Mouse (Mus musculus): Measurements from ENCODE around the gene Lzts2. TPM values are rescaled to one million over a fixed set of nuclear protein-coding genes. Genes with fewer than 3 reads are reported as not detected.
"Not testable (repeated sequence)": the region's sequence is repeated elsewhere in the genome, so short reads cannot be mapped to it uniquely, and the experiment has no call there.

The Lzts2 gene
- polyA plus RNA-seq, 1 experiment from 2014 or later: 52.1 TPM

- Histone ChIP-seq H3K4me3 (ENCODE audit: low read depth, low read length) (no peak overlapping the region), H3K9ac (ENCODE audit: low read length) (no peak overlapping the region), H3K4me2 (ENCODE audit: low read length) (no peak overlapping the region), H3K36me3 (ENCODE audit: control insufficient read depth, insufficient read depth, low read length) (peaks cover 12% of the 10 kb centered on the region), H3K4me1 (replicated peaks; ENCODE audit: control insufficient read depth, insufficient read depth, low read length) (peaks cover 26% of the 10 kb centered on the region), H3K27ac (ENCODE audit: low read depth) (no peak overlapping the region), H3K27me3 (replicated peaks; ENCODE audit: control insufficient read depth, insufficient read depth, low read length) (no peaks in the 10 kb centered on the region), H3K9me3 (ENCODE audit: control insufficient read depth, low read length) (no peaks in the 10 kb centered on the region)
- 50% methylated on average over 17 of the region's 17 CpGs for WGBS
- ATAC-seq (replicated peaks; ENCODE audit: low FRiP score, low TSS enrichment, low read depth) (no peak; the same call in 1 of the 2 replicates), DNase-seq (ENCODE audit: low spot score) (peak; percentile 62)
Observed at GRCm38 (mm10) chr19:45032570-45033332, 18.5 kb downstream of the Lzts2 start.

- no peak overlapping the region for H3K27ac ChIP-seq (ENCODE audit: low read depth)
- DNase-seq (ENCODE audit: low spot score): no peak
- H3K9ac ChIP-seq (ENCODE audit: low read length): no peak overlapping the region
Observed at GRCm38 (mm10) chr19:45036867-45037266, 22.7 kb downstream of the Lzts2 start.

GRCm38 (mm10) chr19:45038198-45038597, 24.0 kb downstream of the Lzts2 start:
- DNase-seq (ENCODE audit: low spot score); H3K4me1 ChIP-seq (replicated peaks; ENCODE audit: control insufficient read depth, insufficient read depth, low read length); H3K27ac ChIP-seq (ENCODE audit: low read depth); H3K4me2 ChIP-seq (ENCODE audit: low read length); H3K9ac ChIP-seq (ENCODE audit: low read length); H3K4me3 ChIP-seq (ENCODE audit: low read depth, low read length); ATAC-seq (replicated peaks; ENCODE audit: low FRiP score, low TSS enrichment, low read depth); H3K9me3 ChIP-seq (ENCODE audit: control insufficient read depth, low read length); H3K36me3 ChIP-seq (ENCODE audit: control insufficient read depth, insufficient read depth, low read length): not testable (repeated sequence)
- H3K27me3 ChIP-seq (replicated peaks; ENCODE audit: control insufficient read depth, insufficient read depth, low read length): peaks cover 10% of the 10 kb centered on the region
- 89% methylated on average over 7 of the region's 7 CpGs for WGBS

More at GRCm38 (mm10) chr19:45036867-45037266, 22.7 kb downstream of the Lzts2 start:
- WGBS: 36% methylated on average over 16 of the region's 16 CpGs
- 0 out of 2 replicates have a peak, but pooled peaks cover 5% of the 10 kb centered on the region for H3K4me1 ChIP-seq (replicated peaks; ENCODE audit: control insufficient read depth, insufficient read depth, low read length)
- ATAC-seq (replicated peaks; ENCODE audit: low FRiP score, low TSS enrichment, low read depth): no peak
- H3K4me2 ChIP-seq (ENCODE audit: low read length): no peak overlapping the region
- H3K4me3 ChIP-seq (ENCODE audit: low read depth, low read length): no peak overlapping the region
- H3K36me3 ChIP-seq (ENCODE audit: control insufficient read depth, insufficient read depth, low read length): no peaks in the 10 kb centered on the region
- no peaks in the 10 kb centered on the region for H3K9me3 ChIP-seq (ENCODE audit: control insufficient read depth, low read length)
- H3K27me3 ChIP-seq (replicated peaks; ENCODE audit: control insufficient read depth, insufficient read depth, low read length): peaks cover 10% of the 10 kb centered on the region

- Histone ChIP-seq H3K4me1 (replicated peaks; ENCODE audit: control insufficient read depth, insufficient read depth, low read length) (no peaks in the 10 kb centered on the region), H3K27me3 (replicated peaks; ENCODE audit: control insufficient read depth, insufficient read depth, low read length) (peaks cover 21% of the 10 kb centered on the region), H3K9ac (ENCODE audit: low read length) (no peak overlapping the region), H3K4me3 (ENCODE audit: low read depth, low read length) (no peak overlapping the region), H3K4me2 (ENCODE audit: low read length) (no peak overlapping the region), H3K36me3 (ENCODE audit: control insufficient read depth, insufficient read depth, low read length) (no peaks in the 10 kb centered on the region), H3K27ac (ENCODE audit: low read depth) (no peak overlapping the region), H3K9me3 (ENCODE audit: control insufficient read depth, low read length) (no peaks in the 10 kb centered on the region)
- ATAC-seq (replicated peaks; ENCODE audit: low FRiP score, low TSS enrichment, low read depth) (no peak), DNase-seq (ENCODE audit: low spot score) (no peak)
- 43% methylated on average over 13 of the region's 13 CpGs for WGBS
Observed at GRCm38 (mm10) chr19:45040214-45040613, 26.0 kb downstream of the Lzts2 start.

GRCm38 (mm10) chr19:45044389-45044927, 30.2 kb downstream of the Lzts2 start:
- Histone ChIP-seq H3K36me3 (ENCODE audit: control insufficient read depth, insufficient read depth, low read length) (no peaks in the 10 kb centered on the region), H3K9ac (ENCODE audit: low read length) (no peak overlapping the region), H3K4me3 (ENCODE audit: low read depth, low read length) (no peak overlapping the region), H3K4me1 (replicated peaks; ENCODE audit: control insufficient read depth, insufficient read depth, low read length) (peaks cover 17% of the 10 kb centered on the region), H3K27ac (ENCODE audit: low read depth) (no peak overlapping the region), H3K4me2 (ENCODE audit: low read length) (no peak overlapping the region), H3K27me3 (replicated peaks; ENCODE audit: control insufficient read depth, insufficient read depth, low read length) (peaks cover 33% of the 10 kb centered on the region), H3K9me3 (ENCODE audit: control insufficient read depth, low read length) (no peaks in the 10 kb centered on the region)
- ATAC-seq (replicated peaks; ENCODE audit: low FRiP score, low TSS enrichment, low read depth): no peak
- no peak for DNase-seq (ENCODE audit: low spot score)
- 62% methylated on average over 11 of the region's 11 CpGs for WGBS

- ATAC-seq (replicated peaks; ENCODE audit: low FRiP score, low TSS enrichment, low read depth) (no peak), DNase-seq (ENCODE audit: low spot score) (no peak)
- H3K4me2 ChIP-seq (ENCODE audit: low read length): no peak overlapping the region
- no peaks in the 10 kb centered on the region for H3K9me3 ChIP-seq (ENCODE audit: control insufficient read depth, low read length)
- peaks cover 27% of the 10 kb centered on the region for H3K27me3 ChIP-seq (replicated peaks; ENCODE audit: control insufficient read depth, insufficient read depth, low read length)
- H3K4me3 ChIP-seq (ENCODE audit: low read depth, low read length): no peak overlapping the region
- WGBS: 38% methylated on average over 15 of the region's 15 CpGs
- H3K36me3 ChIP-seq (ENCODE audit: control insufficient read depth, insufficient read depth, low read length): no peaks in the 10 kb centered on the region
- H3K9ac ChIP-seq (ENCODE audit: low read length): no peak overlapping the region
- H3K27ac ChIP-seq (ENCODE audit: low read depth): no peak overlapping the region
- H3K4me1 ChIP-seq (replicated peaks; ENCODE audit: control insufficient read depth, insufficient read depth, low read length): peaks cover 17% of the 10 kb centered on the region
Observed at GRCm38 (mm10) chr19:45045236-45045635, 31.0 kb downstream of the Lzts2 start.

GRCm38 (mm10) chr19:45045651-45046050, 31.4 kb downstream of the Lzts2 start, which contains the start of gene Pdzd7:
Gene Pdzd7, minus strand, starts transcription at chr19:45045717.
- no peaks in the 10 kb centered on the region for H3K9me3 ChIP-seq (ENCODE audit: control insufficient read depth, low read length)
- peak within 1 kb of the TSS; percentile 92 for H3K4me2 ChIP-seq (ENCODE audit: low read length)
- ATAC-seq (replicated peaks; ENCODE audit: low FRiP score, low TSS enrichment, low read depth) (no peak), DNase-seq (ENCODE audit: low spot score) (no peak)
- H3K36me3 ChIP-seq (ENCODE audit: control insufficient read depth, insufficient read depth, low read length): no peaks in the 10 kb centered on the region
- H3K4me3 ChIP-seq (ENCODE audit: low read depth, low read length): peak within 1 kb of the TSS; percentile 57
- peaks cover 23% of the 10 kb centered on the region for H3K27me3 ChIP-seq (replicated peaks; ENCODE audit: control insufficient read depth, insufficient read depth, low read length)
- peak within 1 kb of the TSS; percentile 50; the same call in 1 of the 2 replicates for H3K9ac ChIP-seq (ENCODE audit: low read length)
- H3K27ac ChIP-seq (ENCODE audit: low read depth): no peak within 1 kb of the TSS
- peaks cover 17% of the 10 kb centered on the region for H3K4me1 ChIP-seq (replicated peaks; ENCODE audit: control insufficient read depth, insufficient read depth, low read length)
- WGBS: 78% methylated on average over 5 of the region's 5 CpGs

GRCm38 (mm10) chr19:45046523-45047321, 32.5 kb downstream of the Lzts2 start:
- peaks cover 17% of the 10 kb centered on the region for H3K4me1 ChIP-seq (replicated peaks; ENCODE audit: control insufficient read depth, insufficient read depth, low read length)
- H3K27ac ChIP-seq (ENCODE audit: low read depth): peak overlapping the region; percentile 84
- 2% methylated on average over 34 of the region's 34 CpGs for WGBS
- peaks cover 23% of the 10 kb centered on the region for H3K27me3 ChIP-seq (replicated peaks; ENCODE audit: control insufficient read depth, insufficient read depth, low read length)
- no peaks in the 10 kb centered on the region for H3K9me3 ChIP-seq (ENCODE audit: control insufficient read depth, low read length)
- H3K4me2 ChIP-seq (ENCODE audit: low read length): peak overlapping the region; percentile 92
- peak; percentile 54 for ATAC-seq (replicated peaks; ENCODE audit: low FRiP score, low TSS enrichment, low read depth)
- H3K36me3 ChIP-seq (ENCODE audit: control insufficient read depth, insufficient read depth, low read length): peaks cover 7% of the 10 kb centered on the region; the same call in 1 of the 2 replicates
- H3K4me3 ChIP-seq (ENCODE audit: low read depth, low read length): peak overlapping the region; percentile 57
- DNase-seq (ENCODE audit: low spot score): peak; percentile 88
- peak overlapping the region; percentile 50 for H3K9ac ChIP-seq (ENCODE audit: low read length)

Data from intestine, embryonic 14.5 days (tissue).